Mouse (Mus musculus): ENCODE data around the gene Caskin1. TPM values are rescaled to one million over a fixed set of nuclear protein-coding genes. Genes with fewer than 3 reads are reported as not detected.

Caskin1 gene
- total RNA-seq, 2 experiments from 2014 or later = 134 to 144 TPM

- DNase-seq (ENCODE audit: extremely low spot score in 1 of 2, low spot score in 2 of 2) = peak; percentile 65 to 80
- Histone ChIP-seq H3K4me3 (peak overlapping the region; percentile 14; the same call in 1 of the 2 replicates), H3K27ac (peak overlapping the region; percentile 88)
- peak; percentile 28 for TF ChIP-seq CTCF (IDR thresholded peaks at IDR 0.05)
- intact Hi-C loops (cut with DNase I) = no loop called here
Measured at GRCm38 (mm10) chr17:24506332-24507070, 18.1 kb downstream of the Caskin1 start.

GRCm38 (mm10) chr17:24507129-24507664 is 18.8 kb downstream of the Caskin1 start:
- DNase-seq (ENCODE audit: extremely low spot score in 1 of 2, low spot score in 2 of 2) = peak in 1 of 2 experiments; percentile 28
- intact Hi-C loops (cut with DNase I) = no loop called here
- peak overlapping the region; percentile 88 for H3K27ac ChIP-seq
- H3K4me3 ChIP-seq = no peak overlapping the region
- TF ChIP-seq CTCF (IDR thresholded peaks at IDR 0.05) = no peak

- no peak for TF ChIP-seq CTCF (IDR thresholded peaks at IDR 0.05)
- Histone ChIP-seq H3K27ac (peak overlapping the region; percentile 37; the same call in 1 of the 2 replicates), H3K4me3 (no peak overlapping the region)
- intact Hi-C loops (cut with DNase I) = no loop called here
- no peak for DNase-seq (ENCODE audit: extremely low spot score in 1 of 2, low spot score in 2 of 2)
Measured at GRCm38 (mm10) chr17:24507806-24508460, 19.5 kb downstream of the Caskin1 start.

GRCm38 (mm10) chr17:24513609-24514008 is 25.2 kb downstream of the Caskin1 start:
- intact Hi-C loops (cut with DNase I) = no loop called here
- DNase-seq (ENCODE audit: extremely low spot score in 1 of 2, low spot score in 2 of 2) = peak; percentile 65 to 79
- Histone ChIP-seq H3K27ac (no peak overlapping the region; the same call in 1 of the 2 replicates), H3K4me3 (no peak overlapping the region)
- peak; percentile 84 for TF ChIP-seq CTCF (IDR thresholded peaks at IDR 0.05)

- peak in 1 of 2 experiments; percentile 22 for DNase-seq (ENCODE audit: extremely low spot score in 1 of 2, low spot score in 2 of 2)
- intact Hi-C loops (cut with DNase I) = no loop called here
- Histone ChIP-seq H3K27ac (peak overlapping the region; percentile 15; the same call in 1 of the 2 replicates), H3K4me3 (no peak overlapping the region)
- no peak for TF ChIP-seq CTCF (IDR thresholded peaks at IDR 0.05)
Measured at GRCm38 (mm10) chr17:24514270-24515257, 26.2 kb downstream of the Caskin1 start.

- intact Hi-C loops (cut with DNase I) = no loop called here
- DNase-seq (ENCODE audit: extremely low spot score in 1 of 2, low spot score in 2 of 2) = no peak
- Histone ChIP-seq H3K4me3 (no peak overlapping the region), H3K27ac (no peak overlapping the region)
- no peak for TF ChIP-seq CTCF (IDR thresholded peaks at IDR 0.05)
Measured at GRCm38 (mm10) chr17:24520450-24520849, 32.0 kb downstream of the Caskin1 start.

- intact Hi-C loops (cut with DNase I) = no loop called here
- no peak for TF ChIP-seq CTCF (IDR thresholded peaks at IDR 0.05)
- Histone ChIP-seq H3K4me3 (no peak overlapping the region), H3K27ac (no peak overlapping the region)
- no peak for DNase-seq (ENCODE audit: extremely low spot score in 1 of 2, low spot score in 2 of 2)
Measured at GRCm38 (mm10) chr17:24524734-24525133, 36.3 kb downstream of the Caskin1 start.

GRCm38 (mm10) chr17:24527315-24527714 is 38.9 kb downstream of the Caskin1 start:
- Histone ChIP-seq H3K27ac (peak overlapping the region; percentile 90), H3K4me3 (peak overlapping the region; percentile 56)
- intact Hi-C loops (cut with DNase I) = no loop called here
- no peak for DNase-seq (ENCODE audit: extremely low spot score in 1 of 2, low spot score in 2 of 2)
- no peak for TF ChIP-seq CTCF (IDR thresholded peaks at IDR 0.05)

- DNase-seq (ENCODE audit: extremely low spot score in 1 of 2, low spot score in 2 of 2) = peak; percentile 84 to 92
- intact Hi-C loops (cut with DNase I) = loop anchor here (2.0 kb wide), 1 partner anchor 127 kb away; no protein-coding TSS in a partner anchor
- Histone ChIP-seq H3K27ac (peak within 1 kb of the TSS; percentile 90), H3K4me3 (peak within 1 kb of the TSS; percentile 71)
- no peak for TF ChIP-seq CTCF (IDR thresholded peaks at IDR 0.05)
Measured at GRCm38 (mm10) chr17:24527723-24528559, 39.5 kb downstream of the Caskin1 start, which contains the start of gene Traf7. Gene Traf7, minus strand, starts transcription at chr17:24527938.

GRCm38 (mm10) chr17:24528560-24528918 is 40.1 kb downstream of the Caskin1 start:
- H3K4me3 ChIP-seq = peak overlapping the region; percentile 71
- peak in 1 of 2 experiments; percentile 18 for DNase-seq (ENCODE audit: extremely low spot score in 1 of 2, low spot score in 2 of 2)
- H3K27ac ChIP-seq = peak overlapping the region; percentile 79
- intact Hi-C loops (cut with DNase I) = loop anchor here (2.0 kb wide), 1 partner anchor 126 kb away; no protein-coding TSS in a partner anchor
- TF ChIP-seq CTCF (IDR thresholded peaks at IDR 0.05) = no peak

Measured in left cerebral cortex, adult 2 months (tissue).